Mouse (Mus musculus): ENCODE measurements at regions not wholly inside any gene's neighbourhood (a gene's known extent, or its start where the extent isn't known, plus 50 kb on each side); places are given as distances from the start of the nearest gene placed in this dataset.

GRCm38 (mm10) chr13:45294691-45295090 lies 94.9 kb upstream of the Mylip start:
- peak overlapping the region; percentile 24; the same call in 1 of the 2 replicates for H3K4me2 ChIP-seq (ENCODE audit: insufficient read depth, low read depth, poor library complexity, severe bottlenecking)
- H3K9me3 ChIP-seq (replicated peaks; ENCODE audit: low read length), result no peaks in the 10 kb centered on the region
- H3K4me3 ChIP-seq (replicated peaks in 1 of 3; ENCODE audit: low read depth in 2 of 3, low read length in 2 of 3, poor library complexity in 1 of 3), result no peak overlapping the region
- TF ChIP-seq CHD1 (IDR thresholded peaks at IDR 0.05; ENCODE audit: low read depth, low read length) (no peak), TBP (conservative IDR thresholded peaks at IDR 0.05; ENCODE audit: low read depth, low read length) (no peak), E2F4 (IDR thresholded peaks at IDR 0.05; ENCODE audit: insufficient replicate concordance, low read depth, low read length) (no peak), RCOR1 (conservative IDR thresholded peaks at IDR 0.05; ENCODE audit: low read depth, low read length) (no peak), MAZ (IDR thresholded peaks at IDR 0.05; ENCODE audit: low read depth, low read length) (no peak), USF1 (IDR thresholded peaks at IDR 0.05; ENCODE audit: low read depth, low read length) (no peak), ZNF384 (IDR thresholded peaks at IDR 0.05; ENCODE audit: low read depth, low read length) (no peak), JUN (IDR thresholded peaks at IDR 0.05; ENCODE audit: insufficient read depth, low read depth, low read length) (no peak), ZC3H11A (IDR thresholded peaks at IDR 0.05; ENCODE audit: low read depth, low read length) (no peak), ELF1 (IDR thresholded peaks at IDR 0.05; ENCODE audit: low read depth, low read length) (no peak), MEF2A (IDR thresholded peaks at IDR 0.05; ENCODE audit: borderline replicate concordance, low read depth, low read length) (no peak), MAFK (IDR thresholded peaks at IDR 0.05; ENCODE audit: insufficient replicate concordance, low read length) (no peak), PAX5 (IDR thresholded peaks at IDR 0.05; ENCODE audit: low read length) (no peak), ZKSCAN1 (IDR thresholded peaks at IDR 0.05; ENCODE audit: borderline replicate concordance, low read depth, low read length) (no peak), CTCF (conservative IDR thresholded peaks at IDR 0.05 in 1 of 2, IDR thresholded peaks at IDR 0.05 in 1 of 2; ENCODE audit: low read depth in 2 of 2, low read length in 2 of 2) (no peak)
- H3K4me1 ChIP-seq (ENCODE audit: control insufficient read depth in 1 of 2, insufficient read depth in 2 of 2), result 0 out of 4 replicates have a peak, but pooled peaks cover 3 to 5% of the 10 kb centered on the region in 2 experiments
- dilution Hi-C loops (cut with MboI; ENCODE audit: extremely low pct_ligation_motif_present, extremely low pct_unique_long_range_greater_than_20kb, low sequenced_read_pairs), result no loop called here
- no peaks in the 10 kb centered on the region for H3K79me2 ChIP-seq (replicated peaks; ENCODE audit: control insufficient read depth, extremely low read depth, insufficient read depth, poor library complexity, severe bottlenecking)
- H3K36me3 ChIP-seq (replicated peaks in 1 of 2; ENCODE audit: control insufficient read depth in 1 of 2, insufficient read depth in 1 of 2, low read length in 1 of 2), result no peaks in the 10 kb centered on the region
- DNase-seq (ENCODE audit: extremely low read depth), result no peak
- no peak overlapping the region for H3K27ac ChIP-seq (ENCODE audit: insufficient read depth, low read depth)
- H3K27me3 ChIP-seq (replicated peaks), result no peaks in the 10 kb centered on the region
- in situ Hi-C loops (cut with MboI; ENCODE audit: low pct_ligation_motif_present, low pct_unique_long_range_greater_than_20kb, low sequenced_read_pairs), result no loop called here
- no peak overlapping the region for H3K9ac ChIP-seq (ENCODE audit: insufficient read depth, low read depth)

GRCm38 (mm10) chr13:45300610-45301009 lies 88.9 kb upstream of the Mylip start:
- Histone ChIP-seq H3K79me2 (replicated peaks; ENCODE audit: control insufficient read depth, extremely low read depth, insufficient read depth, poor library complexity, severe bottlenecking) (no peaks in the 10 kb centered on the region), H3K4me3 (replicated peaks in 1 of 3; ENCODE audit: low read depth in 2 of 3, low read length in 2 of 3, poor library complexity in 1 of 3) (no peak overlapping the region), H3K27ac (ENCODE audit: insufficient read depth, low read depth) (no peak overlapping the region), H3K4me1 (ENCODE audit: control insufficient read depth in 1 of 2, insufficient read depth in 2 of 2) (no peaks in the 10 kb centered on the region), H3K9ac (ENCODE audit: insufficient read depth, low read depth) (no peak overlapping the region), H3K9me3 (replicated peaks; ENCODE audit: low read length) (no peaks in the 10 kb centered on the region), H3K27me3 (replicated peaks) (no peaks in the 10 kb centered on the region), H3K36me3 (replicated peaks in 1 of 2; ENCODE audit: control insufficient read depth in 1 of 2, insufficient read depth in 1 of 2, low read length in 1 of 2) (no peaks in the 10 kb centered on the region), H3K4me2 (ENCODE audit: insufficient read depth, low read depth, poor library complexity, severe bottlenecking) (no peak overlapping the region)
- dilution Hi-C loops (cut with MboI; ENCODE audit: extremely low pct_ligation_motif_present, extremely low pct_unique_long_range_greater_than_20kb, low sequenced_read_pairs) (no loop called here), in situ Hi-C loops (cut with MboI; ENCODE audit: low pct_ligation_motif_present, low pct_unique_long_range_greater_than_20kb, low sequenced_read_pairs) (no loop called here)
- DNase-seq (ENCODE audit: extremely low read depth), result no peak
- TF ChIP-seq POLR2A (IDR thresholded peaks at IDR 0.05; ENCODE audit: low read depth, low read length), result no peak
- no peak for TF ChIP-seq JUND (conservative IDR thresholded peaks at IDR 0.05; ENCODE audit: low read depth, low read length)
- TF ChIP-seq GABPA (IDR thresholded peaks at IDR 0.05; ENCODE audit: insufficient replicate concordance, low read depth, low read length), result no peak
- no peak for TF ChIP-seq MYC (IDR thresholded peaks at IDR 0.05; ENCODE audit: low read depth, low read length)
- no peak for TF ChIP-seq CHD2 (IDR thresholded peaks at IDR 0.05; ENCODE audit: low read length)
- no peak for TF ChIP-seq NELFE (IDR thresholded peaks at IDR 0.05; ENCODE audit: low read depth, low read length)
- no peak for TF ChIP-seq USF1 (IDR thresholded peaks at IDR 0.05; ENCODE audit: low read depth, low read length)
- no peak for TF ChIP-seq ELF1 (IDR thresholded peaks at IDR 0.05; ENCODE audit: low read depth, low read length)
- no peak for TF ChIP-seq KAT2A (IDR thresholded peaks at IDR 0.05; ENCODE audit: insufficient replicate concordance, low read length)
- TF ChIP-seq NRF1 (IDR thresholded peaks at IDR 0.05; ENCODE audit: low read depth, low read length), result no peak
- no peak for TF ChIP-seq SMC3 (IDR thresholded peaks at IDR 0.05; ENCODE audit: low read depth, low read length)
- no peak for TF ChIP-seq E2F4 (IDR thresholded peaks at IDR 0.05; ENCODE audit: insufficient replicate concordance, low read depth, low read length)
- TF ChIP-seq USF2 (conservative IDR thresholded peaks at IDR 0.05; ENCODE audit: low read depth, low read length), result no peak
- TF ChIP-seq MAFK (IDR thresholded peaks at IDR 0.05; ENCODE audit: insufficient replicate concordance, low read length), result no peak
- TF ChIP-seq ZKSCAN1 (IDR thresholded peaks at IDR 0.05; ENCODE audit: borderline replicate concordance, low read depth, low read length), result no peak
- TF ChIP-seq TCF12 (IDR thresholded peaks at IDR 0.05; ENCODE audit: low read depth, low read length), result no peak

Measured in CH12.LX (cell line).